Mouse (Mus musculus): Measurements from ENCODE around the gene Bdh2.

- TF ChIP-seq CTCF (IDR thresholded peaks at IDR 0.05; ENCODE audit: borderline replicate concordance, insufficient read depth, low read length), result no peak
- no peak for TF ChIP-seq POLR2A (IDR thresholded peaks at IDR 0.05; ENCODE audit: low read depth, low read length)
Observed at GRCm38 (mm10) chr3:135285807-135286206, 4.8 kb downstream of the Bdh2 start.
